Mouse (Mus musculus): ENCODE measurements around the gene Nedd9.

DNA sequence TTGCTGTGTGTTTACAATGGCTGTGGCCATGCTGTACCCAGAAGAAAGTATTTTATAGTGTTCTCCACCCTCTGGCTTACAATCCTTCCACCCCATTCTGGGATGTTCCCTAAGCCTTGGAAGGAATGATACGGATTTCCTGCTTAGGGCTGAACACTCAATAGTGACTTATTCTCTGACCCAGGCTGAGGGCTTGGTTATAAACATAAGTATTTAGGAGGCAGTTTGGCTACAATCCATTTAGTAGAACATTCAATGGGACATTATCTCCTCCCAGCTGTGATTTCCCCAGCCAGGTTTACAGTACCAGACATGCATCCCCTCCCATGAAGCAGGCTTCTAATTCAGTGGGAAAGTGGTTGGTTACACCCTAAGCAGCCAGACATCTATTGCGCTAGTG, 17.3 kb upstream of the Nedd9 start:
- TF ChIP-seq POLR2A (IDR thresholded peaks at IDR 0.05; ENCODE audit: low read depth, low read length): no peak
- no peak for TF ChIP-seq CTCF (conservative IDR thresholded peaks at IDR 0.05; ENCODE audit: insufficient read depth, insufficient read length, low read depth, low read length)

All from kidney, adult 2 months (tissue).